Mouse (Mus musculus) fat pad, adult 2 months (tissue): ENCODE results near the gene Vhl.
"Not testable (repeated sequence)": the region's sequence is repeated elsewhere in the genome, so short reads cannot be mapped to it uniquely, and the experiment has no call there.

Experiments used
- DNase-seq: peaks from one replicate; pipeline ENCODE4 v3.0.0-alpha.2; 2011; ENCODE audit warnings: low read depth, low spot score; ENCODE audit errors: extremely low read depth

Vhl gene

GRCm38 (mm10) chr6:113660492-113661352 lies 37.0 kb downstream of the Vhl start:
- no peak for DNase-seq

DNA sequence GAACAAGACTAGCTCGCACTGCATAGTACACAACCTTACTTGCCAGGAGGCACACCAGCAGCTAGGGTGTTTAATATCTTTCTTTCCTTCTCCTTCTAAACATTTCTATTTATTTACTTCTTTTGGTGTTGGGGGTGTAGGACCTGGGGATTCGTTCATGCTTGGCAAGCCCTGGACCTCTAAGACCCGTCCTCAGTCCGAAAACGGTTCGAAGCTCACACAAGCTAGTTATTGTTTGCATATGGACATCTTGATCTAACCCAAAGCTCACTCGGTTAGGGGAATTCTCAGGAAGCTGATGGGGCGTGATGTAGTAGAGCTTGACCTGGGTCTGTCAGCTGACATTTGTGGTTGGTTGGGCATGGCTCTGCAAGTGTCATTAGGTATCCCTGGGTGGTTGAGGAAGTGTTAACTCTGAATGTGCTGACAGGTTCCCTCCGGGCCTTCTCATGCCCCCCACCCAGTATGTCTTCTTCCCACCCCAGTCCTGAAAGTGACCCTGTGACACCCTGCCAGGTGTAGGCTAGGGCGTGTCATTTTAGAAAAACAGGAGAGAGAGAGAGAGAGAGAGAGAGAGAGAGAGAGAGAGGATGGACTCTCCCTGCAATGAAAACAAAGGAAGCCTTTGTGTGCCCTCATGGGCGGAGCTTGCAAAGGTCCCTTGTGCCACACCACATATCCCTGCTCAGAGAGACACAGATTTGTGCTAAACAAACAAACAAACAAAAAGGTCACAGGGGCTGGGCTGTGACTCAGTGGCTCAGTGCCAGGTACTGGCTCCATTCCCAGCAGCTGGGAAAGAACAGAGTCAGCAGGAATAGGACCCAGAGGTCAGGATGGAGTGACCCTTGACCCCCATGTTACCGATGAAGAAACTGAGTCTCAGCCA lies 37.8 kb downstream of the Vhl start:
- DNase-seq: no peak

DNA sequence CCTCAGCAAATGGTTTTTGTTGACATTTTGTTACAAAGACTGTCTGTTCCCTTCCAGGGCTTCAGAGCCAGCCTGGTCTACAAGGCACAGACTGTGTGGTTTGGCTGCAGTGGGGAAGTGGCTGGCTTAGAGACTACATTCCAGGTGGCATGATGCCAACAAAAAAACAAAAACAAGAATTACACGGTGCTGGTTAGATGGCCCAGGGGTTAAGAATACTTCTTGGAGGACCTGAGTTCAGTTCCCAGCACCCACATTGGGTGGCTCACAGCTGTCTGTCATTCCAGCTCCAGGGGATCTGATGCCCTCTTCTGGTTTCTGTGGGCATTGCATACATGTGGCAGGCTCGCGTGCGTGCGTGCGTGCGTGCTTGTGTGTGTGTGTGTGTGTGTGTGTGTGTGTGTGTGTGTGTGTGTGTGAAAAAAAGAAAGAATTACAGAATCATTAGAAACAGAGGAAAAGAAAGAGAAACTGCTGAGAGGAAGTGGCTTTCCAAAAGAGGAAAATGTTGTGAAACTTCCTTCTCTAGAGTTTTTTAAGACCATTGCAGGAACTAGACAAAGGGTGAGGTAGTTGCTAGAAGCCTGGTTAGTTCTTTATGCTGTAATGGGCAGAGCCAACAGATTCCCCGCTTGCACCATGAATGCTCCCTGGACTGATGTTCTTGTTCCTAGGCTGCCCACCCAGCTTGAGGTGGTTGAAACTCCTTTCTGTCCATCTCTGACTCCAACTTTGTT lies 39.4 kb downstream of the Vhl start:
- no peak for DNase-seq

GRCm38 (mm10) chr6:113664305-113664704 lies 40.5 kb downstream of the Vhl start:
- DNase-seq: no peak

- DNase-seq: no peak
Observed at GRCm38 (mm10) chr6:113667611-113668122, 43.9 kb downstream of the Vhl start.

- no peak for DNase-seq
Observed at GRCm38 (mm10) chr6:113668287-113669154, 44.8 kb downstream of the Vhl start.

GRCm38 (mm10) chr6:113669821-113670220 lies 46.1 kb downstream of the Vhl start:
- no peak for DNase-seq

- DNase-seq: not testable (repeated sequence)
Observed at GRCm38 (mm10) chr6:113672029-113672428, 48.3 kb downstream of the Vhl start.

DNA sequence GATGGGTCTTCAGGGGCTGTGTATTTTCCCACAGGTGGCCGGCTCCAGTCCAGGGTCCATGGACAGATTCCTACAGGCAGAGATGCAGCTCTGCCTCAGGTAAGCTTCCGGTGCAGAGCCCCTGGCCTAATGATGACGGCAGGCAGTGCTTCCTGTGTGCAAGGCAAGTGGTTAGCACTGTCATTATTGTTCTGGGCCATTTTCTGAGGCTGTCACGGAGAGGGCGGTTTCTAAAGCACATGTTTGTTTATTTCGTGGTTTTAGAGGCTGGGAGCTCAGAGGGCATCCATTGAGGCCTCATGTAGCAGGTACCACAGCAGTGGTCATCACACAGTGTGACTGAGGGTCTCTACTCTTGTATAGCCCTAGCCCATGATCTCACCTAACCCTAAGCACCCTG lies 49.2 kb downstream of the Vhl start:
- no peak for DNase-seq

- no peak for DNase-seq
Observed at GRCm38 (mm10) chr6:113675234-113675633, 51.5 kb downstream of the Vhl start.

DNA sequence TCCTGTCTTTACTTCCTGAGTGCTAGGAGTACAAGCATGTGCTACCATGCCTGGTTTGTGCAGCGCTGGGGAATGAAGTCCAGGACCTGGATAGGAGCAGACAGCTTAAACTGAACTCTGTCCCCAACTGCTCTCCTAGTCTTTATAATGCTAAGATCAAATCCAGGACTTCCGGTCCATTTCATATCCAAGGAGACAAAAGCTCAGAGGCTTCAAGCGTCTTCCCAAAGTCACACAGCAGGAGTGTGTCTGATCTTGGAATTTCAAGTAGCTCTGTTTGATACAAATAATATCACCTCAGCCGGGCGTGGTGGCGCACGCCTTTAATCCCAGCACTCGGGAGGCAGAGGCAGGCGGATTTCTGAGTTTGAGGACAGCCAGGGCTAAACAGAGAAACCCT lies 52.2 kb downstream of the Vhl start:
- no peak for DNase-seq

DNA sequence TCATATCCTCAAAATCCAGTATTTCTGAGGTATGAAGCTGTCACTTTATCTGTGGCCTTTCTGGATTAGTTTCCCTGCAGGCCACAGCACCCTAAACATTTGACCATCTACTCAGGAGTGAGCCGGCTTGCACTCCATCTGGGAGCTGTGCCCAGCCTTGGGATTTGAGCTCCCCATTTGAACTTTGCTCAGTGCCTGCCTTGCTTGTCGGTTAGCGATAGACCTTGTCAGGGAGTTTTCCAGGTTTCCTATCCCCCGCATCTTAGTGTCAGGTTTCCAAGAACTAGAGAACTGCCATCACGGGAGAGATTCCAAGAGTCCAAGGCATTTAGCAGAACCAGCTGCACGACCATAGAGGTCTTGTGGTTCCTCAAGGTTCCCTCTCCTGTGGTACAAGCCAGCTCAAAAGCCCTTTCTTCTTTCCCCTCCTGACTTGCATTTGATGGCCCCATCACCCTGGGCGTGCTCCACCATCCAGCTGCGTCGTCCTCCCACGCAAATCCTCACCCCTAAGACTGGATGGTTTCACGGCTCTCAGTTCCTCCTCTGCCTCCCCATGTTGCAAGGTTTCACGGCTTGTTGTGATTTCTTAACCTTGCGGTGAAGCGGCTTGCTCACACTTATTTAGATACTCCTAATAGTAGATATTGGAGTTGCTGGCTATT lies 53.4 kb downstream of the Vhl start:
- no peak for DNase-seq

DNA sequence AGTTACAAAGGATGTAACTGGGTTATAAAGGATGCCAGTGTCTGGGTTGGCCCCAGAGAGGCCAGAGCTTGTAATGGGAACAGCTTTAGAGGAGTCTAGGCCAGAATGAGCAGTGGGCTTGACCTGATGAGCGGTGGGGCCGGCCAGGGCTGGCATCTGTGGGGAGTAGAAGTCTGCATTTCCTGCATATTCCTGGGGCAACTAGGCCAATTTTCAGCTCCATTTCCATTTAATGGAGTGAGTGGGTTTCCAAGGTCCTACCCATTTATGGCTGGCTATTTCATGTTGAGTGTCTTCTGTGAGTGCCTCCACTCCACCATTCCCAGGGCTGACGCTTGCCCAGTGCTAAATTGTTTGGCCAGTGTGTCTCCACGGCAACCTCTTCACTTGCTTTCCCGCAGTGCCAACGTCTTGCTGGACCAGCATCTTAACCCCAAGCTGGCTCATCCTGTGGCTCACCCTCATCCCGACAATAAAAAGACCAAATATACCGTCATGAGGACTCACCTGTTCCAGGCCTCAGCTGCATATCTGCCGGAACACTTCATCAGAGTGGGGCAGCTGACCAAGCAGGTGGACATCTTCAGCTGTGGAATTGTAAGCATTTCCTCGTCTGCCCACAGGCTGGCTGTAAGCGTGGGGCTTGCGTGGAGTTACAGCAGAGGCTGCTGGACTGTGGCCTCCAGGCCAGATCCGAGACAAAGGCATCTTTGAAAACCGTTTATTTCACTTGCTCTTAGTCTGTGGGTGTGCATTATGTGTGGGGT lies 54.7 kb downstream of the Vhl start:
- no peak for DNase-seq

GRCm38 (mm10) chr6:113679993-113680566 lies 56.3 kb downstream of the Vhl start:
- DNase-seq: no peak
